Mouse (Mus musculus): ENCODE measurements around the gene Pkp4. TPM values are rescaled to one million over a fixed set of nuclear protein-coding genes. Genes with fewer than 3 reads are reported as not detected.

Gene Pkp4
- total RNA-seq, 2 experiments from 2014 or later, result 229 to 242 TPM

DNA sequence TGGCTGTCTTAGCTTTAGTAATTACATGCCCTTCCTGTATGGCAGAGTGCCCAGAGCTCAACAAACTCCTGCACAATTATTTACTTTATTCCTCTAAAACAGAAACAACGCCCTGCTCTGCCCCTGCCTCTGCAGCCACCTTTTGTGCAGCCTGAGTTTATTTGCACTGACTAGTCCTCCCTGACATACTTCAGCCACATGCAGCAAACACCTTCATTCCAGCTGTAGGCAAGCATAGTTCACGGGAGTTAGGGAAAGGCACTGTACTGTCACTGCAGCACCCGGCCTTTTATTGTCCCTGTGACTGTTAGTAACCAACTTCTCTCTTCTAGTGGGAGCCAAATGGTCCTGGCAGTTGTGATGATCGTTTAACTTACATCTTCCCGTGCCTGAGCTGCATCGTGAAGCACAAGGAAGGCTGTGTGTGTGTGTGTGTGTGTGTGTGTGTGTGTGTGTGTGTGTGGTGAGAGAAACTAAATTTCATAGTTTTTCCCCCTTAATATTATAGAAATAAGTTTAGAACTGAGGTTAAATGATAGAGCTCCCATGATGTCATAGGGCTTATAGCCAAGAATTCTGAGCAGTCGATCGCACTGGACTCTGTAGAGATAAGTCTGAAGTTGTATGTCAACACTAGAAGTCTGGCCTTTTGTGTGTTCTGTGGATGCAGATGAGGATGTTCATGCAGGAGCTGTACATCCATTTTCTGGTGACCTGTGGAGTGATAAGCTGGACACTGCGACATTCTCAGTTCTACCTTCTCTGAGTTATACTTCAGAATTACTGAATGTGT is 59.5 kb downstream of the Pkp4 start:
- peak; percentile 55 for DNase-seq

DNA sequence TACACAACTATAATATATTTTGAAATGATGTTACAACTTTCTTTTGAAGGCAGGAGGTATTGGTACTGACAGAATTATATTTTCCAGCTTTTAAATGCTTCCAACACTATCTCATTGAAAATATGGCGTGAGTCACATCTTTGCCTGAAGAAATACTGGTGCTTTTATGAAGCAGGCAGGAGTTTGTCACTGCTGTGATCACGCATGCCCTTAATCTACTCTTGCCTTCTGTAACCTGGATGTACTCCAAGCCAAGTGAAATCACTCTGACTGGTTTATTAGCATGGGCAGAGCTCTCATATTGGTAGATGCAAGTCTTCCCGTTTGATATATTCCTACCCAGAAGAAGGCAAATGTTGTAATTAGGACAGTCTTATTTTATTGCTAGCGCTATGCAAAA is 65.7 kb downstream of the Pkp4 start:
- DNase-seq, result no peak

GRCm38 (mm10) chr2:59227011-59227410 is 66.4 kb downstream of the Pkp4 start:
- no peak for DNase-seq

- DNase-seq, result no peak
Measured at GRCm38 (mm10) chr2:59227508-59228263, 67.0 kb downstream of the Pkp4 start.

DNA sequence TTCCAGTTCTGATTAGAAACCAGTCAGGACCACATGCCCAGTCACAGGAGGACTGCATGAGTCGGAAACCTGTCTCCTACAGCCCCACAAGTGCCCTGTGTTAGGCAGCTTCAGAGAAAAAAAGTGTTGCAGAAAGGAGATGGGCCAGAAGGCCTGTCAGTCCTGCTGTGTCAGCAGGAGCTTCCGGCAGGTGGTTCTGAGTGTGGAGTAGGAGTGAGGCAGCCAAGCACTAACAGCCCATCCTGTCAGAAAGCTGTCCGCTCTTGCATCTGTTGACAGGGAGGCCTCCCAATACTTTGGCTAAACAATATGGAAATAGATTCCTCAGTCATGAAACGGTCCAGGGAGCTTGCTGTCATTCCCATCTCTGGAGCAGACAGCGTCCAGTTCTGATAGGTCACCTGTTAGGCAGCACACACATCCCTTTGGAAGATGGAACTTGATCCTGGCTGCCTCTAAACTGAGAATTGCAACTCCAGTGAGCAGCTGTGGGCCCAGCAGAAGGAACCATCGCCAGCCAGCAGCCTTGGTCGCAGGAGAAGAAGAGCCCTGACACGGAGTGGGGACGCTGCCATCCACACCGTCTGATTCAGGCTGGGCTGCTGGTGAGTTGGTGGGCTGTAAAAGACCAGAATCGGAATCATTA is 68.7 kb downstream of the Pkp4 start:
- no peak for DNase-seq

- DNase-seq, result no peak
Measured at GRCm38 (mm10) chr2:59230656-59231055, 70.0 kb downstream of the Pkp4 start.

- DNase-seq, result no peak
Measured at GRCm38 (mm10) chr2:59231514-59231913, 70.9 kb downstream of the Pkp4 start.

GRCm38 (mm10) chr2:59233294-59233923 is 72.8 kb downstream of the Pkp4 start:
- DNase-seq, result peak; percentile 24

DNA sequence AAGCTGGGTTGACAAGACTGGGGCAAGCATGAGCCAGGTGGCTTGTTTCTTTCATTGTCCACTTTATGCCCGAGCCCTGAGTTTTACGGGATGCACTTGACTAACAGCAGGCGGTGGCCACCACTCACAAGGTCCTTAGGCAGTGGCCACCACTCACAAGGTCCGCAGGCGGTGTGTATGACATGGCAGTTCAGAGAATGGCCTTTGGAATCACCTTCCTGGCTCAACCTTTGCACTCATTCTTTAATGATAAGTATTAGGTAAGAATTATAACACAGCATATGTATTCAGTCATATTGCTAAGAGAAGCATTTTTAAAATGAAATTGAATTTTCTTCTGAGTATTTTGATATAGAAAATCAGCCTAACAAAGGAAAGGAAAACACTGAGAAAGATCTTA is 73.3 kb downstream of the Pkp4 start:
- DNase-seq, result no peak

- no peak for DNase-seq
Measured at GRCm38 (mm10) chr2:59234537-59234936, 73.9 kb downstream of the Pkp4 start.

- no peak for DNase-seq
Measured at GRCm38 (mm10) chr2:59239841-59240395, 79.3 kb downstream of the Pkp4 start.

GRCm38 (mm10) chr2:59242117-59242516 is 81.5 kb downstream of the Pkp4 start:
- no peak for DNase-seq

DNA sequence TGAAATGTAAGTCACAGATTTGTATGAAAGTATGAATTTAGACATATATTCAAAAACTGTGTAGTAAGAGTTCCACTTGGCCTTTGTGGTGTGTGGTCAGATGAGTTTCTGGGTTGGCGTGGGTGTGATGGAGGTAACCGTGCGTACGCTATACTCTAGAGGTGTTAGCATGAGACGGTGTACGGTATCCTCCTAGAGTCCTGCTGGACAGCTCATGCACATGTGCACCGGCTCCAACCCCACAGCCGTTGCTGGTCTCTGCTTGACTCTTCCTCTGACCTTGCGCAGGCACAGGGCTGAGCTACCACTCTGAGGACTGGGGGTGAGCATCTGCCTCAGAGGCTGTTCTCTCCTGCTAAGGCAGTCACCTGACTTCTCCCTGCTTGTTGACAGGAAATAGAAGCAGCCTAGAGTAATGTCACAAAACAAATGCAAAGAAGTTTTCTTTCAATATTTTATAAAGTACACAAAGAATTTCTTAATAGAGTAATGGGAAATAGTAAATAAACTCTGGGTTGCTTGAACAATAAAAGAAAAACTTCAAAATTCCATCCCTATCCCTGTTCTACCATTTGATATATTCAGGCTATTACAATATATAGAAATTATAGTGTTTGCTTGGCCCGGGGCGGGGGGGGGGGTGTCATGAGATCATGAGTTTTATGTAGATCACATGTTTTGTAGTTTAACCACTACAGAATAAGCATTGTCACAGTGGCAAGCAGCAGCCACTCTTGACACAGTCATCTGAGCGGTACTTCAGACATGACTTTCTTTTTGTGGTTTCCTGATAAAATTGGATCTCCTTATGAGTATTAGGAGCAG is 83.8 kb downstream of the Pkp4 start:
- DNase-seq, result no peak

DNA sequence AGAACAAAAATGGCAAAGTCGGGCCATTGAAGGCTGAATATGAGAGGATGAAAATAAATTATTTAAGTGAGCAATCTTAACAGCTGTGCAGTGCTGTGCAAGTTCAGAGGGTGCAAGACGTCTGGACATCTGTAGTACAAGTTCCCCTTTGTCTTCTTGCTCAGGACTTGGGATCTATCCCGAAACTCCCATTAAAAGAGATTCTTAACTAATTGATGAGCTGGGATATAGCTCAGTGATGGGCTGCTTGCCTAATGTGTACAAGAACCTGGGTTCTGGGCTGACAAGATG is 84.4 kb downstream of the Pkp4 start:
- no peak for DNase-seq

- DNase-seq, result no peak
Measured at GRCm38 (mm10) chr2:59248806-59249205, 88.2 kb downstream of the Pkp4 start.

DNA sequence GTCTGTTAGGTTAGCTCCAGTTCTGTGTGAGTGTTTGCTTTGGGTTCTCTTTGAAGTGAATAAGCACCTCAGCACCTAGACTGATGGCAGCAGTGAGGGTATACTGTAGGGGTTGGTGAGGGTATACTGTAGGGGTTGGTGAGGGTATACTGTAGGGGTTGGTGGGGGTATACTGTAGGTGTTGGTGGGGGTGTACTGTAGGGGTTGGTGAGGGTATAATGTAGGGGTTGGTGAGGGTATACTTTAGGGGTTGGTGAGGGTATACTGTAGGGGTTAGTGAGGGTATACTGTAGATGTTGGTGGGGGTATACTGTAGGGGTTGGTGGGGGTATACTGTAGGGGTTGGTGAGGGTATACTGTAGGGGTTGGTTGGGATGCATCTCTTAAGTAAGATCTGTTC is 92.2 kb downstream of the Pkp4 start:
- no peak for DNase-seq

DNA sequence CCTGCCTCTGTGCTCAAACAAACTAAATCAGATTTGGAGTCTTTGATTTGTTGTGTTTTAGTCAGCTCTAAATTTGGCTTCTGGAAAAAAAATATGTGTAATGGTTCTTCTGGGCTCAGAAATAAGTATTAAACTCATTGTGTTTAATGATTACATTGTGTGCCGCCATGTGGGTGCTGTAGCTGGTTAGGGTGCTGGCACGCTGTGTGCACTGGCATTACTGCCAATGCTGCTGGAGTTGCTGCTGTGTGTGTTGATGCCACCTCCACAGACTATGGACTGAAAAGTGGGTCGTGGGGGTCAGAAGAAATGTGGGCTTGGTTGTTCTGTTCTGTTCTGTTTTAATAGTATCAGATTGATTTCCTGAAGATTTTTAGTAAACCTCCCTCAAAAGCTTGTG is 92.8 kb downstream of the Pkp4 start:
- DNase-seq, result no peak

GRCm38 (mm10) chr2:59258821-59259231 is 98.2 kb downstream of the Pkp4 start:
- no peak for DNase-seq

- DNase-seq, result no peak
Measured at GRCm38 (mm10) chr2:59259346-59259745, 98.7 kb downstream of the Pkp4 start.

DNA sequence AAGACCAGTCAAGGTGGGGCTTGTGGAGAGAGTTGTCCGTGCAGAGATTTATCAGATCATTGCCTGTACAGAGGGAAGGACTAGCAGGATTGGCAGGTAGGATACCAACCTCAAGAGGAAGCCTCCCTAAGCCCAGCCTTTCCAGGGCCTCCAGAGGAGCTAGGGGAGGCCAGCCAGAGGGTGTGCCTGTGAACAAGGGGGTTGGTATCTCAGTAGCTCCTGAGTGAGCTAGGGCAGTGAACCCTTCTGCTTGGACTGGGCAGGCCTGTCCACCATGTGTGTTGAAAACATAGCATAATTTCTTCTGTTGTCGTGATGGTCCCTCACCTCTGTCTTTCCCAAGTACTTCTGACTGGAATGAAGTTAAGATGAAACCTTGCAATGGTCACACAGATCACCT is 100.6 kb downstream of the Pkp4 start:
- no peak for DNase-seq

GRCm38 (mm10) chr2:59266428-59266827 is 105.8 kb downstream of the Pkp4 start:
- DNase-seq, result no peak

DNA sequence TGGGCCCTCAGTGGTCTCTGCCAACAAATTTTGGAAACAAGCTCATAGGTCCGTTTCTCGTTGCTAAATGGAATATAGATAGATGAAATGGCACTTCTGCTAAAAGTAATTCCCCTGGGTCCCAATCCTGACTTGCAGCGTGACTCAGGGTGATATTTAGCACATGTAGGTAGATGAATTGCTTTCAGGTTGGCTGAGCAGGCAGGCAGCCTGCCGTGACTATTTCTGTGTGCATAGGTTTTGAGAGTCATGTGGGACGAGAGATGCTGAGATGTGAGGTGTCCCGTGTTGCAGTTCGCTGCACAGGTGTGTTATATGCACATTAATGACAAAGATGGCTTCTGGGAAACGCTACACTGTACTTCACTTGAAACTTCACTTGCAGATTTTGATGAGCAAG is 111.2 kb downstream of the Pkp4 start:
- no peak for DNase-seq

Data from heart, postnatal 4 days (tissue).